Mouse (Mus musculus) cerebellum, postnatal 36 days (tissue): ENCODE results near the gene Pusl1.

Experiments used
- DNase-seq, 2 experiments: peaks; one replicate each; pipeline ENCODE4 v3.0.0; 2021 to 2022; ENCODE audit warnings: mixed read lengths in 2 of 2

The Pusl1 gene

DNA sequence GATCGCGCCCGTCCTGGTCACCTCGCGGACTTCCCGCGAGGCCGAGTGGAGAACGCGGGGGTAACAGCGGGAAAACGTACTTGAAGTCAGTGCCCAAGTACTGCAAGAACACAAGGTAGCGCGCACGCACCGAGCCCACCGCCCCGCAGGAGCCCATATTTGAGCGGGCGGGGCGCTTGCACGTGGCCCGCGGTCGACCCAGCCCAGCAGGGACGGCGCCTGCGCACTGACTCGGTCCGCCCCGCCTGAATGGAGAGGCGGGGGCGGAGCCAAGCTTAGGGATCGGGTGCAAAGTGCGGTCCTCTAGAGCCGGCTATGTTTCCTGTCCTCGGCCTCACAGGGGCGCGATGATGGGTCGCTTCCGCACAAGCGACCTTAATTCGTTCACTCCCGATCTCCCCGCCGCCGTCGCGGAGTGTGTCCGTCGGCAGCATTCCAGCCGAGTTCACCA is at the start of gene Pusl1, which contains the start of gene Acap3:
TSS of gene Pusl1 (minus strand) at position 231 of the 451 bp plus-strand sequence.
TSS of gene Acap3 (plus strand) at position 272 of the 451 bp plus-strand sequence.
- DNase-seq, result peak; percentile 98

DNA sequence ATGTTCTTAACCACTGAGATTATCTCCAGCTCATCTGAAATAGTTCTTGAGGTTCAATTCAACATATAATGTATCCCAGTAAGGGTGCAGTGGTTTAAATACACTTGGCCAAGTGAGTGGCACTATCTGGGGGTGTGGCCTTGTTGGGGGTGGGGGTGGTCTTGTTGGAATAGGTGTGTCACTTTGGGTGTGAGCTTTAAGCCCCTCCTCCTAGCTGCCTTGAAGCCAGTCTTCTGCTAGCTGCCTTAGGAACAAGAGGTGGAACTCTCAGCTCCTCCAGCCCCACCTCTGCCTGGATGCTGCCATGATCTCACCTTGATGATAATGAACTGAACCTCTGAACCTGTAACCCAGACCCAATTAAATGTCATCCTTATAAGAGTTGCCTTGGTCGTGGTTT is 40.5 kb upstream of the Pusl1 start:
- no peak for DNase-seq

DNA sequence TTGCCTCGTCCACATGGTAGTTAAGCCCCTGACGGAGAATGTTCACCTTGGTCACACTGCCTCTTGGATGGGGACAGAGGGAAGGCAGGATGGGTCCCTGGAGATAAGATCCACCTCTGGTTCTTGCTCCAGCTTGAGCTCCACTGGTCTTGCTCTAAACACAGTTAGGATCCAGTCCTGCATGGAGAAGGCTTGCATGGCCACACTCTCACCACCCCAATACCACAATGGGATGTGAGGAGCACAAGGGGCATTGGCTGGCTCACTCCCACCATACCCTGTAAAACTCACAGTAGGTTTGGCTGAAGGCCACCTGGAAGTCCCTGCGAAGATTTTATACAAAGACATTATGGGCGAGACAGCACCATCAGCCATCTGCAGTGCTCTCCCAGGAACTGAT is 17.2 kb upstream of the Pusl1 start:
- DNase-seq, result peak in 1 of 2 experiments; percentile 4

DNA sequence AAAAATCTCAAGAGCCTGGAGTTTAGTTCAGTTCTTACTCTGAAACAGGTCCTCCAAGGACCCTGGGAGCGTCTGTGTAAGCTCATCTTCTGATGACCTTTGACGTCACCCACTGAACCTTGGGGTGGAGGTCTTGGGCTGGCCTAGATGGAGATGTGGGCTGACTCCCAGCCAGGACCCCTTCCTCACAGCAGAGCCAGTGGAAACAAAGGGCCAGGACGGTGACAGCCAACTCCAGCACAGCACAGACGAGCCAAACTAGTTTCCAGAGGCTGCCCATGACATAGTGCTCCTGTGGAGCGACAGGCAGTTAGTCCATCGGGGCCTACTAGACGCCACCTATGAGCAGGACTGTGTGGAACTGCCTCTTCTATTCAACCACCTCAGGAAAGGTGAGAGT is 16.7 kb upstream of the Pusl1 start:
- peak in 1 of 2 experiments; percentile 3 for DNase-seq

DNA sequence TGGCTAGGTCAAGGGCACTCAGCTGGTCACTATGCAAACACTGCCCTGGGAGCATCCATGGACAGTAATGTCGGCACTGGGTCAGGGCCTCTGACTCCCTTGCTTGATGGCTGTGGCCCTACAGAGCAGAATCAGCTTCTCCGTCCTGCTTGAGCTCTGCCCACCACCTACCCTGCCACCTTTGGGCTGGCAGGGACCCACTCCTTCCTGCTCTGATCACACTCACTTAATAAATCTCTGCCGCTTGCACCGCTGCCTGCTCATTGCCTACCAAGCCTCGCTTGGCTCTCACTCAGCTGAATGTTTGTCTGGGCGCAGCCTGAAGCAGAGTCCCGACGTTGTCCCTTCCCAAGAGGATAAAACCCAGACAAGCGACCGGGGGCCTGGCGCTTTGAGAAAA is 15.4 kb upstream of the Pusl1 start:
- no peak for DNase-seq

DNA sequence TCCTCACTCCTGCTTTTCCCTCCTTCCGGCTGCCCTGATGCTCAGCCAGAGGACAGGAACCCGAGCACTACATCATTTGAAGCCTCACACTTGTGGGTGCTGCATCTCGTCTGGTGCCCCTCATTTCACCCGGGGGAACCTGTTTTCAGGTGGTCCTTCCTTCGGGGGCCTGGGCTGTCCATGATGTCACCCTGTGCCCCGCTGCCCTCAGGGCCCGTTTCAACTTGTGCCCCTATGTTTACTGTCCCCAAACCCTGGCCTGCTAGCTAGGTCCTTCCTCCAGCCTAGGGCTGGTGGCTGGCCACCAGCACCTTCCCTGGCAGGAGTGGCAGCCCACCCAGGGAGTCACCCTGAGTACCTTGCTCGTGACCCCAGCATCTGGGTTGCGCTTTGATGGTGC is 14.5 kb upstream of the Pusl1 start:
- no peak for DNase-seq

DNA sequence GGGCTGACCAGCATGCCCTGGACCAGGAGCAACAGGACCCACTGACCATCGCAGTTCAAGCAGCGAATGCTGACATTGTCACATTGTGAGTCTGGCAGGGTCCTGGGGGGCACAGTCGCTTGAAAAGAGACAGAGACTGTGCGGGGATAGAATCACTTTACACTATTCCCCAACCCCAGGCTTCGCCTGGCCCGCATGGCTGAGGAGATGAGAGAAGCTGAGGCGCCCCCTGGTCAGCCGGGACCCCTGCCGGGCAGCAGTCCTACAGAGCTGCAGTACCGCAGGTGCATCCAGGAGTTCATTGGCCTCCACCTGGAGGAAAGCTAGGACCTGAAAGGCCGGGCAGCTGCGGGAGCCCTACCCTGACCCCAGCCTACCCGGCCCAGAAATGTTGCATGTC is 14.1 kb upstream of the Pusl1 start:
- DNase-seq, result peak in 1 of 2 experiments; percentile 1

DNA sequence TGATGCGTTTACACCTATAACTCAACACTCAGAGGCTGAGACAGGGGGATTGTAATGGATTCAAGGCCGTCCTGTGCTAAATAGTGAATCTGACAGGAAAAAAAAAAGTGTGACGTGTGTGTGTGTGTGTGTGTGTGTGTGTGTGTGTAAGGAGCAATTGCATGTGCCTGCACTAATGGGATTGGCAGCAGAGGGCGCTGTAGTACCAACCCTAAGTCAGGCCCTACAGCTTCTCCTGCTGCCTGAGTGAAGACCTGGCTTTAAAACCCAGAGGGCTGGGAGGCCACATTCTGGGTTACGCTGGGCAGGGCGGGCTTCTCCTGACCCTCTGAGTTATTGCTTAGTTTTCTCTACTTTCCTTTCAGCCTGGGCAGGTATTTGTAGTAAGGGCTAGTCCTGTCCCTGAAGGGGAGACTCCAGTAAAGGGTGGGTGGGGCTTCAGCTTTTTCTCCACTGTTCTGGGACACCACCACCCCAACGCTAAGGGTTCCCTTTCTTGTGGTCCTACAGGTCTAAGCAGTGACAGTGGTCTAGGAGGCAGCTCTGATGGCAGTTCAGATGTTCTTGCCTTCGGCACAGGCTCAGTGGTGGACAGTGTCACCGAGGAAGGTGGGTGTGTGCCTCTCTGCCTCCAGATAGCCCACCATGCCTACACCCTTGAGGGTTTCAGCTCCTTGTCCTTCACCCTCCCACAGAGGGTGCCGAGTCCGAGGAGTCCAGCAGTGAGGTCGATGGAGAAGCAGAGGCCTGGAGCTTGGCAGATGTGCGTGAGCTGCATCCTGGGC is 12.9 kb upstream of the Pusl1 start:
- DNase-seq, result peak; percentile 35 to 36

DNA sequence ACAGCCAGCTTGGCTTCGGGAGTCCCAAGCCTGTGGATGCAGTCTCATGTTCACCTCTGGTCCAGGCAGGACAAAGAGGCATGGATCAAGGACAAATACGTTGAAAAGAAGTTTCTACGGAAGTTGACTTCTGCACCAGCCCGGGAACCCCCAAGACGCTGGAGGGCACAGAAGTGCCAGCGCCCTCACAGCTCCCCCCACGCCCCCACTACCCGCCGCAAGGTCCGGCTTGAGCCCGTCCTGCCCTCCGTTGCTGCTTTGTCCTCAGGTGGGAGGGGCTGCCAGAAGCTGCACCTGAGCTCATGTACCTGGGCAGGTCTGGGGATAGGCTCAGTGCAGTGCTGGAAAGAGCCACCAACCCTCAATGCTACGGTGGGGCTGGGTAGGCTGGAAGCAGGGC is 11.7 kb upstream of the Pusl1 start:
- DNase-seq, result peak; percentile 1

DNA sequence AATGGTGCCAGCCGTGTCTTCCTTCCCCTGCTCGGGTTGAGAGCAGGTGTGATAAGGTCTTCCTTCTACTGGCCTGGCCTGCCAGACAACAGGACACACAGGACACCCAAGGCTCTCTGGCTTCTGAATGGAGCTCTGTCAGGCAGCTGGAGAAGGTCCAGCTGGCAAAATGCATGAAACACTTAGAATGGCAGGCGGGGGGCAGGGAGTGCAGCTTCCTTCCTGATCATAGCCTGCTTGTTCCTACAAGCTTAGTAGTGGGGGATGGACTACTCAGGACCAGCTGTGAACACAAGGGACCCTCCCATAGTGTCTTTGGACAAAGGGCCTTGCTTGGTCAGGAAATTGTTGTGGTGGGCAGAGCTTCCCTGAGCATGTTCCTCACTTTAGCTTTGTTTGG is 9.6 kb upstream of the Pusl1 start:
- peak in 1 of 2 experiments; percentile 38 for DNase-seq

DNA sequence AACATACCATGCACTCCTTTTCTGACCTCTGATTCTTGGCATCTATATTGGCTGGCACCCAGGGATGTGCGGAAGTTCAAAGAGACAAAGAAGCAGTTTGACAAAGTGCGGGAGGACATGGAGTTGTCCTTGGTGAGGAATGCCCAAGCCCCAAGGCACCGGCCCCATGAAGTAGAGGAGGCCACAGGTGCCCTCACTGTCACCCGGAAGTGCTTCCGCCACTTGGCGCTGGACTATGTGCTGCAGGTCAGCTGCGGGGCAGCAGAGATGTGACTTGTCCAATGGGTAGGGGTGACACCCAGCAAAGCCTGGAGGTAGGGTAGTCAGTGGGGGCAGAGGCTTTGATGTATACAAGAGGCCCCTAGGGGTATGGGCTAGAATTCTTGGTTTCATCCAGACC is 7.8 kb upstream of the Pusl1 start:
- DNase-seq, result peak in 1 of 2 experiments; percentile 4

DNA sequence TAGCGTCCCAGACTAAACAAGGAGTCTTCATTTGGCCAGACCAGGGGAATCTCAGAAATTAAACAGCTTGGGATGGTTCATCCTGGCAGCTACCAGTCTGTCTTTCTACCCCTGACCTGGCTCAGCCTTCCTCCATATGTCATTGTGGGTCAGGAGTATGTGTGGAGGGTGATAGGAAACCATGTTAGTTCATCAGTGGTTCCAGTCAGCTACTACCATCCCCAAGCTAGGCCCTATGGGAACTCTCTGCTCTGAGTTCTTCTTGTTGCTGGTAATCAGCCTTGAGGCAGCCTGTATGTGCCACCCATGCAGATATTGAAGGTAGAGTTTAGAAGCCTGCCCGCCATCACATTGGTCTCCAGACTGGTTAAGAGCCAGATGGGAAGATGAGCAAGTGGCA is 6.7 kb upstream of the Pusl1 start:
- DNase-seq, result peak in 1 of 2 experiments; percentile 2

DNA sequence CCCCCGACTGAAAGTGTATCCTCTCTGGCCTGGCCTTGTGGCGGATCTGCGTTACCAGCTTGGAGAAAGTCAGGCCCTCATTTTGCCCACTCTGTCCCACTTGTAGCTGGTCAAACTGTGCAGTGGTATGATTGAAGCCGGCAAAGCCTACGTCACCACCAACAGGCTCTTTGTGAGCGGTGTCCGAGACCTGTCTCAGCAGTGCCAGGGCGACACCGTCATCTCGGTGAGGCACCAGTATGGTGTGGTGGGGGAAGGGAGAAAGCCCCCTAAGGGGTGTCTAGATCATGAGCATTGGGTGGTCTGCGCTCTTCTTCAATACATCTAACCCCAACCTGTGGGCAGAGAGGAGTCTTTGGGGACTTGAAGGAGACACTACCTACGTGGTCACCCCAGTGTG is 4.9 kb upstream of the Pusl1 start:
- DNase-seq, result no peak

DNA sequence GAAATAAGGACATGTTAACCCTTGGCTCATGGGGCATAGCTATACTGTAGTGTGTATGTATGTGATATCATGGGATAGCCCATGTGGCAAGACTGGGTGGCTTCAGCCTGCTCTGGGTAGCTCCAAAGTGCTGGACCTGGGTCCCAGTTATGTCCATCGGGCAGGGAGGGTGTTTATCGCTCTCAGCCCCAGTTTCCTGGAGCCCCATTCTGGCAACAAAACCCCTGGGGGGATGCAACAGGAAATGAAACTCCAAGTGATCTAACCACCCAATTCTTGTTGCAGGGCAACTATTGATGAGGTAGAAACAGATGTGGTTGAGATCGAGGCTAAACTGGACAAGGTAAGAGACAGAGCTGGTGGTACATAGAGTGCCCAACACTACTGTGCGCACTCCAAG is 4.2 kb upstream of the Pusl1 start:
- DNase-seq, result no peak

DNA sequence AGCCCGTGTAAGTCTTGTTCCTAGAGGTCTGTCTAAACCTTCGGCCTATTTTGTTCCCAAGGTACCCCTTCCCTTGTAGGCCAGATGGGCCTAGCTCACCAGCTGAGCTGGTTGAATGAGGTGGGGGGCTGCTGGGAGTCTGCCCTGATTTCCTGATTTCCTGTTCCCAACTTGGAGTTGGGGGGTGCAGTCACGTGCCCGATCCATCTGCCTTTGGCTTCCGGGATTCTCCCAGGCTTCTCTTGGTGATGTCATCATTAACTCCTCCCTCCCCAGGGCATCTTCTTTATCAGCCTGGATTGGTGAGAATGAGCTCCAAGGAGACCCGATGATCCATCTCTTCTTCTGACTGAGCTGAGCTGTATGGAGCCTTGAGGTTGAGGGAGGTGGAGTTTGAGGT is 3.6 kb upstream of the Pusl1 start:
- DNase-seq, result peak; percentile 83 to 84

DNA sequence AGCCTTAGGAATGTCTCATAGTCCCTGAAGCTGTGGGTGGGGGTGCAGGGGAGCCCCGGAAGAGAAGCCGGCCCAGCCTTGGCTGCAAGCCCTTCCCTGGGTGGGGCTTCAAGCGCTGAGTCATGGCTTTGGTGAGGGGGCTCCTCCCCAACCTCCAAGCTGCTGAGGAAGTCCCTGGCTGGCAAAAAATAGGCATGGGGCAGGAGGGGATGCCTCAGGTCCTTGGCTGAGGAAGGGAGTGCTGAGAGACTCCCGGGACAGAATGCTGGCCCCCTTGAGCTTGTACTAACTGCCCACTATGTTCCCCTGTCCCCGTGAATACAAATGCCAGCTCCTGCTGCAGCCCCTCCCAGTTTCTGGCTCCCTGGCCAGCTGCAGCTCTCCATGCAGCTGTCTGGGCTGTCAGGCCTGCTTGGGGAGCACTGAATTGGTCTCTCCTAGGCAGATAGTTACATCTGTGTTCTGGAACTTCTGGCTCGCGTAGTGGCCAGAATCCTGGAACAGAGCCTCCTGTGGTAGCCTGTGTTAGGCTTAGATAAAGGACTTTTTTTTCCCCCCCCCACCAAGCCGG is 2.8 kb upstream of the Pusl1 start:
- DNase-seq, result peak in 1 of 2 experiments; percentile 49

DNA sequence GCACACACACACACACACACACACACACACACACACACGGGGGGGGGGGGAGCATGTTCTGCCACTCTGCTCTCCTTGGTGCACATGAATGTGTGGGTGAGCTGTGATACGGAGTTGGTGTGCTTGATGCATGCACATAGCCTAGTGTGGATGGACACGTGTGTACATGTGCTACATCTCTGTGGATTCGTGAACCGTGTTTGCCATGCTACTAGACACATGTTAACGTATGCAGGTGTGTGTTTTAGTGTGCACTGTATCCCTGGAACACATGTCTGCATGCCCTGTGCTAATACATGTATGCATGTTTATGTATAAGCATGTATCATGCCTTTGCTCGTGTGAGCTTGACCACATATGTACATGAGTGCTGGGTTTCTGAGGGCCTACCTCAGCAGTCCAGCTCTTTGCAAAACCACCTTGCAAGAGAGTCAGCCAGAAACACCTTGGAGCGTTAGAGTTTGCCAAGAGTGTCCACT is 1.7 kb upstream of the Pusl1 start:
- no peak for DNase-seq

DNA sequence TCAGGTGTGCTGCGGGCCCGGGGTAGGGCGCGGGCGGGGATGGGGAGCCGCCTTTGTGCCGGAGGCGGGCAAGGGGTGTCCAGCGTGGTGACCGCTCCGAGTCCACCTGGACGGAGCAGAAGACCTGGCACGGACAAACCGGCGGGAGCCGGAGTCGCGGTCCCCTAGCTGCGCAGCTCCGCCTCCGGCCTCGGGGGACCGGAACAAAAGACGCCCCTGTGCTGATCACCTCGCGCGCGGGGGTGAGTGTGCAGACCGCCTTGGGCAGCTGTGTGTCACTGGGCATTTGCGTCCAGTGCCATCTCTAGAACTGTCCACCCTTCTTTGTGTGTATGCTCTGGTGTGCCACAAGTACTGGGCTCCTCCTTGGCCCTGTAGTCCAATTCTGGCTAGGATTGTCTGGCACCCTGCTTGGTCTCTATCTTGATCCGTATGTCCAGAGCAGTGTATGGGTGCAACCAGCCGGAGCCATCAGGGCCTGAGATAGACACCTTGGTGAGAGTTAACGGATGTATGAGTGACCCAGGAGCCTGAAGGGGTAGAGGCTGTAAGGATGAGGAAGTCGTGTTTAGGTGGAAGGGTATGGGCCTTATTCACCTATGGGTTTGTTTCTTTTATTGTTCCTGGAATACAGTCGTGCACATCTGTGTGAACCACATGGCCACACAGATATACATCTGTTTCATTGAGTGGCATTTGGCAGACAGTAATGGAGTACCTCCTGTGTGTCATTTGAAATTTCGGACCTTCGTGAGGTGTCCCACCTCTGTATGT is 1.0 kb upstream of the Pusl1 start:
- peak in 1 of 2 experiments; percentile 43 for DNase-seq

DNA sequence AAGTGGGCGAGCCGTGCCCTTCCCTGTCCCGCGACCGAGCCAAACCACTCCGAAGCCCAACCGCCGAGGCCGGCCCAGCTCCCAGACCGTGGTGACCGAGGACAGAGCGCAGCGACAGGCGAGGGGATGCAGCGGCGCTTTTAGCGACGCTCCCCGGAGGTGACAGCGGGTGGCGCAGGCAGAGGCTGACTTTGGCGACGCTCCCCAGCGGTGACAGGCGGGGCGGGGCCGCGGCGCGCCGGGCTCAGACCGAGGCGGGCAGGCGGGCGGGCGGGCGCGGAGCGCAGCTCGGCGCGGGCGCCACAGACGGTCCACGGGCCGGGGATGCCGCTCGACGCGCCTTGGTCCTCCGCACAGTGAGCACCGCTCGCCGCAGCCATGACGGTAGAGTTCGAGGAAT is 436 bp upstream of the Pusl1 start:
- DNase-seq, result peak; percentile 82 to 91

DNA sequence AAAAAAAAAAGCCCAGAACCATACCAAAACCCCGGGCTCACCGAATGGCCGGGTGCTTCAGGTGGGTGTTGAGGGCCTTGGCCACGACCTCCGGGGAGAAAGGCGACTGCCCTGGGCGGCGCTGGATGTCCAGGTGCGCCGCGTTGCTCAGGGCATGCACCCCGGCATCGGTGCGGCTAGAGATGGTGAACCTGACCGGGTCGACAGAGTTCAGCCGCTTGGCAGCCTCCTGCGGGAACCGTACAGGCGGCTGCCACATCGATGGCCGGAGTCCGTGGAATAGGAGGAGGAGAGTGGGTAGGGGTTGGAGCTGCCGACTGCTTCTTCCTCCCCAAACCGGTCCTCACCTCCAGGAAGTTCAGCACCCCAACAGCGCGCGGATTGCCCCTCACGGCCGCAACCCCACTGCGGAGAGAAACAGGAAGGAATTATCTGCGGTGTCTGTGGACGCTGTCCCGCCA is 540 bp downstream of the Pusl1 start:
- DNase-seq, result peak in 1 of 2 experiments; percentile 28

DNA sequence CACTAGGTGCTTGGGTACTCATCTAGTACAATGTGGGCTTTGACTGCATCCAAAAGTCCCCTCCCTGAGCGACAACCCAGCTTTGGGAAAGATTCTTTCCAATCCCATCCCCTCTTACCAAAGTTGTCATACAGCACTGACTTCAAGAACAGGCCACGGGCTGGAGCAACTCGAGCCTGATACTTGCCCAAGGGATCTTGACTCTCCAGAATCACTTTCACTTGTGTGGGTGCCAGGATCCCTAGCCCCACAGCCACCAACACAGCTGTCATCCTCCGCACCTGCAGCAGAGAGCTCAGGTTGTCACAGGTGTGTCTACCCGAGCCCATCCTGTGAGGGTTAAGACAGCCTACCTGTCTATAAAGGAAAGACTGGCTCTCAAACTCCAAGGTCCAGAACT is 2.3 kb downstream of the Pusl1 start:
- DNase-seq, result no peak

DNA sequence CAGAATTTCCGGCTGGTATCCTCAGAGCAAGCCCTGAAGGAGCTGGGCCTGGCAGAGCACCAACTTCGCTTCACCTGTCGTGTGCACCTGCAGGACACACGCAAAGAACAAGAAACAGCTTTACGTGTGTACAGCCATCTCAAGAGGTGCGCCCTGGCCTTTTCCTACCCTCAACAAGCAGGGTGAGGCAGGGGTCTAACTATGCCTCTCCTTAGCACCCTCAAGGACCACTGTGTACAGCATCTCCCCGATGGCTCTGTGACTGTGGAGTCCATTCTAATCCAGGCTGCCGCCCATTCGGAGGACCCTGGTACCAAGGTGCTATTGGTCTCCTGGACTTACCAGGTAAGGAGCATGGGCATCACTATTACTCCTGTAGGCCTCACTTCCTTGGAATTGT is 3.4 kb downstream of the Pusl1 start:
- DNase-seq, result no peak

DNA sequence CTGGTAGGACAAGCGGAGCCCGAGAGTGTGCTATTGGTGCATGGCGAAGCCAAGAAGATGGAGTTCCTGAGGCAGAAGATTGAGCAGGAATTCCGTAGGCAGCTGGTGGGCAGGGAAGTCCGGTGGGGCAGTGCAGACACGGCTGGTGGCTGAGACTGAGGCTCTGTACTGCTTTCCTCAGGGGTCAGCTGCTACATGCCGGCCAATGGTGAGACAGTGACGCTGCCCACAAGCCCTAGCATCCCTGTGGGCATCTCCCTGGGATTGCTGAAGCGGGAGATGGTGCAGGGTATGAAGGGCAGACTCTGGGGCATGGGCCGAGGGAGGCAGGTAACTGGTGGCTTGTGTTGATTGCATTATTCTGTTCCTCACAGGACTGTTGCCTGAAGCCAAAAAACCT is 3.9 kb downstream of the Pusl1 start:
- no peak for DNase-seq
